Mouse (Mus musculus) intestine, postnatal 0 days (tissue): ENCODE measurements at regions not wholly inside any gene's neighbourhood (a gene's known extent, or its start where the extent isn't known, plus 50 kb on each side); places are given as distances from the start of the nearest gene placed in this dataset.

Source experiments
- ATAC-seq: fragments of 200-750 bp; cut with Nextera tagmentation; 2 replicates; pipeline ENCODE4 v1.8.0; 2017; ENCODE audit warnings: mild to moderate bottlenecking, moderate TSS enrichment, moderate library complexity
- H3K27ac ChIP-seq: fragments of 300-500 bp; sonication (generic); 2 replicates; pipeline ENCODE4 v1.5.1; 2014; ENCODE audit warnings: mild to moderate bottlenecking, low read depth, low read length, moderate library complexity
- H3K27me3 ChIP-seq: fragments of 300-500 bp; sonication (generic); replicated peaks from 2 replicates; pipeline ENCODE4 v1.6.1; 2014; ENCODE audit warnings: low read length, mixed read lengths; ENCODE audit not compliant: control insufficient read depth, insufficient read depth
- H3K36me3 ChIP-seq: fragments of 300-500 bp; sonication (generic); 2 replicates; pipeline ENCODE4 v1.6.1; 2014; ENCODE audit warnings: mild to moderate bottlenecking, moderate library complexity; ENCODE audit not compliant: control insufficient read depth, insufficient read depth
- H3K4me1 ChIP-seq: fragments of 300-500 bp; sonication (generic); replicated peaks from 2 replicates; pipeline ENCODE4 v1.6.1; 2014; ENCODE audit warnings: antibody characterized with exemption, low read length, mixed read lengths; ENCODE audit not compliant: control insufficient read depth, insufficient read depth
- H3K4me2 ChIP-seq: fragments of 300-500 bp; sonication (generic); replicated peaks from 2 replicates; pipeline ENCODE4 v1.6.1; 2014; ENCODE audit warnings: low read depth, mild to moderate bottlenecking, moderate library complexity
- H3K4me3 ChIP-seq: fragments of 300-500 bp; sonication (generic); 2 replicates; pipeline ENCODE4 v1.5.1; 2014; ENCODE audit warnings: low read depth, low read length
- H3K9ac ChIP-seq: fragments of 300-500 bp; sonication (generic); 2 replicates; pipeline ENCODE4 v1.6.1; 2014; ENCODE audit warnings: mild to moderate bottlenecking, low read depth, low read length
- H3K9me3 ChIP-seq: fragments of 300-500 bp; sonication (generic); 2 replicates; pipeline ENCODE4 v1.6.1; 2016; ENCODE audit warnings: mixed run types; ENCODE audit not compliant: control insufficient read depth
- CTCF ChIP-seq: sonication (generic); IDR thresholded peaks from 2 replicates; pipeline ENCODE4 v1.5.1; 2016; ENCODE audit warnings: low read depth, mild to moderate bottlenecking, control low read depth, antibody characterized with exemption, moderate library complexity
- WGBS: fragments of 180-500 bp; shearing (Covaris S2); extraction: QIAGEN DNeasy Blood & Tissue Kit; methylation state at CpG from one replicate; pipeline ENCODE4 v1.1.7; 2014; 5-methylcytosine and 5-hydroxymethylcytosine counted together

- ATAC-seq = no peak
- H3K27ac ChIP-seq = no peak overlapping the region
- H3K4me2 ChIP-seq = no peak overlapping the region
- no peaks in the 10 kb centered on the region for H3K4me1 ChIP-seq
- H3K9me3 ChIP-seq = no peaks in the 10 kb centered on the region
- H3K27me3 ChIP-seq = no peaks in the 10 kb centered on the region
- no peak overlapping the region for H3K4me3 ChIP-seq
- no peak for TF ChIP-seq CTCF
- no peaks in the 10 kb centered on the region for H3K36me3 ChIP-seq
- WGBS = 56% methylated on average over 3 of the region's 3 CpGs
- H3K9ac ChIP-seq = no peak overlapping the region
Measured at GRCm38 (mm10) chr2:166226929-166227328, 71.5 kb upstream of the Sulf2 start.

- Histone ChIP-seq H3K4me3 (no peak overlapping the region), H3K36me3 (no peaks in the 10 kb centered on the region), H3K4me2 (no peak overlapping the region), H3K27me3 (no peaks in the 10 kb centered on the region), H3K9ac (no peak overlapping the region), H3K9me3 (no peaks in the 10 kb centered on the region), H3K27ac (no peak overlapping the region), H3K4me1 (no peaks in the 10 kb centered on the region)
- no peak for TF ChIP-seq CTCF
- ATAC-seq = no peak
- 85% methylated on average over 2 of the region's 2 CpGs for WGBS
Measured at GRCm38 (mm10) chr2:166226331-166226730, 70.9 kb upstream of the Sulf2 start.

GRCm38 (mm10) chr2:166225354-166225753, 69.9 kb upstream of the Sulf2 start:
- Histone ChIP-seq H3K27ac (no peak overlapping the region), H3K4me3 (no peak overlapping the region), H3K36me3 (no peaks in the 10 kb centered on the region), H3K4me2 (no peak overlapping the region), H3K27me3 (no peaks in the 10 kb centered on the region), H3K4me1 (no peaks in the 10 kb centered on the region), H3K9me3 (no peaks in the 10 kb centered on the region), H3K9ac (no peak overlapping the region)
- 81% methylated on average over 9 of the region's 9 CpGs for WGBS
- ATAC-seq = no peak; the same call in 1 of the 2 replicates
- no peak for TF ChIP-seq CTCF

- H3K27ac ChIP-seq = no peak overlapping the region
- H3K4me3 ChIP-seq = no peak overlapping the region
- H3K9ac ChIP-seq = no peak overlapping the region
- no peaks in the 10 kb centered on the region for H3K9me3 ChIP-seq
- no peaks in the 10 kb centered on the region for H3K27me3 ChIP-seq
- no peak for ATAC-seq
- no peak for TF ChIP-seq CTCF
- no peaks in the 10 kb centered on the region for H3K36me3 ChIP-seq
- peaks cover 11% of the 10 kb centered on the region; the same call in 1 of the 2 replicates for H3K4me1 ChIP-seq
- 88% methylated on average over 9 of the region's 9 CpGs for WGBS
- H3K4me2 ChIP-seq = no peak overlapping the region
Measured at GRCm38 (mm10) chr2:166218783-166219182, 63.3 kb upstream of the Sulf2 start.

- Histone ChIP-seq H3K4me3 (no peak overlapping the region), H3K9me3 (no peaks in the 10 kb centered on the region), H3K27ac (peak overlapping the region; percentile 73), H3K9ac (no peak overlapping the region), H3K4me2 (no peak overlapping the region), H3K4me1 (peaks cover 11% of the 10 kb centered on the region; the same call in 1 of the 2 replicates), H3K27me3 (no peaks in the 10 kb centered on the region), H3K36me3 (no peaks in the 10 kb centered on the region)
- ATAC-seq = no peak
- TF ChIP-seq CTCF = no peak
- 75% methylated on average over 11 of the region's 11 CpGs for WGBS
Measured at GRCm38 (mm10) chr2:166216512-166216865, 61.0 kb upstream of the Sulf2 start.

- peak; percentile 94 for ATAC-seq
- no peak for TF ChIP-seq CTCF
- Histone ChIP-seq H3K27me3 (no peaks in the 10 kb centered on the region), H3K36me3 (no peaks in the 10 kb centered on the region), H3K4me2 (peak overlapping the region; percentile 48), H3K4me3 (no peak overlapping the region), H3K27ac (peak overlapping the region; percentile 73), H3K9ac (no peak overlapping the region), H3K9me3 (no peaks in the 10 kb centered on the region), H3K4me1 (peaks cover 11% of the 10 kb centered on the region; the same call in 1 of the 2 replicates)
- 44% methylated on average over 18 of the region's 18 CpGs for WGBS
Measured at GRCm38 (mm10) chr2:166215610-166216511, 60.4 kb upstream of the Sulf2 start.
